Mouse (Mus musculus): ENCODE measurements at regions not wholly inside any gene's neighbourhood (a gene's known extent, or its start where the extent isn't known, plus 50 kb on each side); places are given as distances from the start of the nearest gene placed in this dataset.

GRCm38 (mm10) chr14:68240146-68240545 is 1054.0 kb downstream of the Synb start:
- DNase-seq = no peak

GRCm38 (mm10) chr14:68224152-68224551 is 1069.9 kb downstream of the Synb start:
- no peak for DNase-seq

DNA sequence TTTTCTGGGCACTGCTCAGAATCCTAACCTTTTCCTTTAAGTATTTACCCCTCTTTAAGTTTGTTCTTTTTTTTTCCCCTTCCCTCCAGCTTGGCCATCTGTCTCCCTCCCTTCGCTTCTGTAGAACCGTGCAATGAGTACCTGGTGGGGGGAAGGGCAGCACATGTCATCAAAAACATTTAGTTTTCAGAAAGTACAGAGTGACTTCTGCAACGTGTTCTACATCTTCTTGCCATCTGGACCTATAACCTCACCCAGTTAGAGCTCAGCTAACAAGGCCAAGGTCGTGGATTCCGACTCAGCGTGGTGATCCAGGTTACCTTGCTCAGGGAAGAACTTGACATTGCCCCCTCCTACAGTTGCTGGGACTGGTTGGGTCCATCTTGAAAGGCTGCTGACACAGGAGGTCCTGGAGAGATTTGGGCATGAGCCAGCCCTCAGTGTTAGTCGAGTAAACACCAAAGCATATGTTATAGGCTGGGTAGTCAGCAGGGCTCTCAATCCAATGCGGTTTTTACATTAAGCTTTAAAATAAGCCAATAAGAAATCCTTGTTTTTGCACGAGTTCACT is 1075.0 kb downstream of the Synb start:
- no peak for DNase-seq

DNA sequence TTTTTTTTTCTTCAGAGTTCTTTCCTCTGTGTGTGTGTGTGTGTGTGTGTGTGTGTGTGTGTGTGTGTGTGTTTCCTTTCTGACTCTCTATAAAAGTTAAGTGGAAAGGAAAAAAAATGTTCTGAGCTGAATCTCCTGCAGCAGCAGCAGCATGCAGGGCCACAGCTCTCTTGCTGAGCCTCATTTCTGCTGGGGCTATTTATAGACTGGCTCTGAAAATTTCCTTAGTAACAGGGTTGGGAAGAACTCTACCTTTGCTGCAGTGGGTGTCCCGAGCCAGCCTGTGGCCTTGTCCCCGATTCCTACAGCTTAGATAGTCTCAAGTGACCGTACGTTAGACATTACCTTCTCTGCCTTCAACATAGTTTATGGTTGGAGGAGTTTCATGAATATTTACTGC is 1075.6 kb downstream of the Synb start:
- DNase-seq = peak; percentile 5

GRCm38 (mm10) chr14:68217986-68218385 is 1076.1 kb downstream of the Synb start:
- no peak for DNase-seq

DNA sequence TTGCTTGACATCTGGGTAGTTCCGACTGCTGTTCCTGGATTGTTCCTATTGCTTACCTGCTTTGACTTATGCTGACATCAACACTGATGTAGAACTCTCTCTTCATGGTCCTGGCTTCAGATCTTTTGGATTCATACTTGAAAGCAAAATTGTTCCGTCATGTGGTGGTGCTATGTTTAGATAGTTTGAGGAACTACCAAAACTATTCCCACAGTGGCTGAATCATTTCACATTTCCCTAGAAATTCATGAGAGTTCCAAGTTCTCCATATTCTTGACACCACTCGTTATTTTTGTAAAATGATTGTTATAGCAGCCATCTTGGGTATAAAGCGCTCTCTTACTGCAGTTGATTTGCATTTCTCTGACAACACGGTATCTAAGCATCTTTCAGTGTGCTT is 1080.2 kb downstream of the Synb start:
- no peak for DNase-seq

- DNase-seq = no peak
Measured at GRCm38 (mm10) chr14:68198802-68199201, 1095.3 kb downstream of the Synb start.

GRCm38 (mm10) chr14:68197470-68197800 is 1096.7 kb downstream of the Synb start:
- no peak for DNase-seq

DNA sequence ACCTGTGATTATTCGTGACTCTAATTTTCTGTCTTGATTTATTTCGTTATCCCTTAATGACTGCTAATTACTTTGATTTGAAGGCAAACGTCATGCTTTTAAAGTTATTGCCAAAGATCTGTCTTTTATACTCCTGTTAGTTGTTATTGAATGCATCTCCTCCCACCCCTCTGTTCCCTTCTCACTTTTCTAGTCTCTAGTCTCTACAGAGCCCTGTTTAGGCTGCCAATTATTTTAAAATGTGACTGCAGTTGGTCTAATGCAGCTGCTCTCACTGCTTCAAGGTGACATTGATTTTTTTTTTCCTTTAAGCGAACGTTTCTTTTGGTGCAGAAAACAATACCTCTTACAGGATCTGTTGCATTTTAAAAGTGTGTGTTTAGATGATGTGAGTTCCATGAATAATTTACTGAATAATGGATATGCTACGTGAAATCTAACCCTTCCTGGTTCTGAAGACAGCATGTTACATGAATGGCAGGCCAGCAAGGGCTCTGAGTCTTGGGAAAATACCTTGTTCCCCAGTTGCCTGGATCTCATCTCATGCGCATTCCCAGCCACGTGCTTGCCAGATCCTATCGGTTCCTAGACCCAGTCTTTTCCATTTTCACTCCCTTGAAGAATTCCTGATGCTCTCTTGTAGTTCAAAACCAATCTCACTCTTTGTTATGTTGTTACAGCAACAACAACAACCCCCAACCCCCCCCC is 1097.2 kb downstream of the Synb start:
- no peak for DNase-seq

- DNase-seq = no peak
Measured at GRCm38 (mm10) chr14:68196201-68196600, 1097.9 kb downstream of the Synb start.

DNA sequence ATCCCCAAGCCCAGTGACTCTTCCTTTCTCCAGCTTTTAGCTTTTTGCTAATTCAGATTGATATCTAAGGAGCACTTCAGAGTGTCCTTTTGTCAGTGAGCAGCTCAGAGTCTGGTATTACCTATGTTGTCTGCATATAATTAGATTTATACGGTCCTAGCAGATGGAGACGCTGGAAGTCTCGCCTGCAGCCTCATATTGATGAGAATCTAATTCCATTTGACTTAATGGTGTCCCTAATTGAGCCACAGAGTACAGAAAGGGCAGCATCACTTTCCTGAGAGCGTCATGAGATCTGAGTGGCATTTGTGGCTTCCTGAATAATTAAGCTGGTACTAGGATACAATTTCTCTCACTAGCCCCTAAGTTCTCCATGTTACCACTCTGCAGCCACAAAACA is 1104.2 kb downstream of the Synb start:
- DNase-seq = no peak

DNA sequence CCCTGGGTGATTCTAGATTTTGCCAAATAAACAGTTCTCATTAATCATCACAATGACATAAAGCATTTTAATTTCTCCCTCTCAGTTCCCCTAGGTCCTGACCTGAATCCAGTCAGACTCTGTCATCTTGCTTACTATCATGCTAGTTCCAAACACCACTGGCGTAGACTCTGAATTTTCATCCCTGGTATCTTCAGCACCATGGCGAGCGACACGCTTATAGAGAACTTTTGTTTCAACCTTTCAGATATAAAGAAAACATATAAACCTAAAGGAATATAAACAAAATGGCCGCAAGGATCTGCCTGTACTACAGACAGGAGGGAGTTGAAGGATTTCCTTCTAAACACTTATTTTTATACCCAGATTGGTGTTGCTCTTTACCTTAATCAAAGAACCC is 1105.8 kb downstream of the Synb start:
- no peak for DNase-seq

GRCm38 (mm10) chr14:68182606-68183005 is 1111.5 kb downstream of the Synb start:
- no peak for DNase-seq

GRCm38 (mm10) chr14:68181168-68181567 is 1112.9 kb downstream of the Synb start:
- no peak for DNase-seq
